Comparison of ENCODE assay signal across 7 mouse cellular contexts in genomic region chr6:99204780-99205586, GRCm38 (mm10).
DNase-seq lines count a peak whose midpoint lies in the region; ATAC-seq lines count a peak whose summit lies in the region.

No protein-coding gene starts in this region.

- H3K9ac ChIP-seq in midbrain, embryonic 12.5 days (replicated peaks), result no peak overlapping the region
- no peak overlapping the region for H3K9ac ChIP-seq in midbrain, embryonic 16.5 days (ENCODE audit: low read depth, low read length)
- peak overlapping the region; percentile 32; the same call in 1 of the 2 replicates for H3K9ac ChIP-seq in forebrain, embryonic 11.5 days (ENCODE audit: low read length)
- no peak overlapping the region for H3K9ac ChIP-seq in liver, embryonic 15.5 days

- H3K9me3 ChIP-seq in midbrain, embryonic 12.5 days, result no peaks in the 10 kb centered on the region
- H3K9me3 ChIP-seq in midbrain, embryonic 16.5 days (replicated peaks; ENCODE audit: control insufficient read depth, low read length, poor library complexity, severe bottlenecking), result no peaks in the 10 kb centered on the region
- H3K9me3 ChIP-seq in forebrain, embryonic 11.5 days (ENCODE audit: control insufficient read depth, low read length), result no peaks in the 10 kb centered on the region
- H3K9me3 ChIP-seq in liver, embryonic 15.5 days (replicated peaks), result no peaks in the 10 kb centered on the region

- no peak overlapping the region; the same call in 1 of the 2 replicates for H3K27ac ChIP-seq in midbrain, embryonic 12.5 days (replicated peaks)
- no peak overlapping the region for H3K27ac ChIP-seq in midbrain, embryonic 16.5 days (ENCODE audit: low read length)
- H3K27ac ChIP-seq in forebrain, embryonic 11.5 days (ENCODE audit: low read depth, low read length), result peak overlapping the region; percentile 76
- peak overlapping the region; percentile 62 for H3K27ac ChIP-seq in liver, embryonic 15.5 days (replicated peaks)

- DNase-seq in forebrain, embryonic 11.5 days (ENCODE audit: low spot score), result no peak
- no peak for DNase-seq in c-Kit-positive CD71-positive TER-119-positive erythroid progenitor cells, embryonic 14.5 days (ENCODE audit: low spot score)
- DNase-seq in ovary, postnatal 10 days (ENCODE audit: low spot score), result no peak
- no peak for DNase-seq in thymus, postnatal 0 days (ENCODE audit: low spot score)

- no peak for ATAC-seq in midbrain, embryonic 12.5 days (ENCODE audit: low FRiP score, low read depth)
- no peak for ATAC-seq in midbrain, embryonic 16.5 days
- ATAC-seq in forebrain, embryonic 11.5 days (replicated peaks; ENCODE audit: low FRiP score), result no peak
- ATAC-seq in liver, embryonic 15.5 days (ENCODE audit: insufficient read depth), result no peak

- H3K36me3 ChIP-seq in midbrain, embryonic 12.5 days, result no peaks in the 10 kb centered on the region
- H3K36me3 ChIP-seq in midbrain, embryonic 16.5 days (ENCODE audit: control insufficient read depth, insufficient read depth, low read length), result no peaks in the 10 kb centered on the region
- H3K36me3 ChIP-seq in forebrain, embryonic 11.5 days (ENCODE audit: control insufficient read depth, insufficient read depth, low read length), result no peaks in the 10 kb centered on the region
- no peaks in the 10 kb centered on the region for H3K36me3 ChIP-seq in liver, embryonic 15.5 days (replicated peaks)

- H3K4me3 ChIP-seq in midbrain, embryonic 12.5 days, result no peak overlapping the region
- no peak overlapping the region for H3K4me3 ChIP-seq in midbrain, embryonic 16.5 days (ENCODE audit: low read depth, low read length)
- H3K4me3 ChIP-seq in forebrain, embryonic 11.5 days (ENCODE audit: low read depth, low read length), result peak overlapping the region; percentile 7; the same call in 1 of the 2 replicates
- 0 out of 2 replicates have a peak overlapping the region, but pooled peaks have one; percentile 4 for H3K4me3 ChIP-seq in liver, embryonic 15.5 days (replicated peaks)

- peak overlapping the region; percentile 45 for H3K4me2 ChIP-seq in midbrain, embryonic 12.5 days (replicated peaks)
- no peak overlapping the region for H3K4me2 ChIP-seq in midbrain, embryonic 16.5 days (ENCODE audit: low read length)
- H3K4me2 ChIP-seq in forebrain, embryonic 11.5 days (ENCODE audit: low read depth, low read length, severe bottlenecking), result peak overlapping the region; percentile 49
- H3K4me2 ChIP-seq in liver, embryonic 15.5 days, result peak overlapping the region; percentile 41

- 6% methylated on average over 7 of the region's 7 CpGs for WGBS in midbrain, embryonic 12.5 days
- 20% methylated on average over 7 of the region's 7 CpGs for WGBS in midbrain, embryonic 16.5 days
- WGBS in forebrain, embryonic 11.5 days, result 4% methylated on average over 7 of the region's 7 CpGs
- WGBS in liver, embryonic 15.5 days (ENCODE audit: insufficient replicate concordance), result 7% methylated on average over 7 of the region's 7 CpGs

- peaks cover 73% of the 10 kb centered on the region for H3K4me1 ChIP-seq in midbrain, embryonic 12.5 days
- H3K4me1 ChIP-seq in midbrain, embryonic 16.5 days (ENCODE audit: control insufficient read depth, insufficient read depth, low read length), result peaks cover 39% of the 10 kb centered on the region
- H3K4me1 ChIP-seq in forebrain, embryonic 11.5 days (replicated peaks; ENCODE audit: control insufficient read depth, insufficient read depth, low read length), result peaks cover 39% of the 10 kb centered on the region
- peaks cover 57% of the 10 kb centered on the region for H3K4me1 ChIP-seq in liver, embryonic 15.5 days (replicated peaks)

- H3K27me3 ChIP-seq in midbrain, embryonic 12.5 days, result no peaks in the 10 kb centered on the region
- peaks cover 5% of the 10 kb centered on the region for H3K27me3 ChIP-seq in midbrain, embryonic 16.5 days (ENCODE audit: control insufficient read depth, insufficient read depth, low read depth, low read length)
- H3K27me3 ChIP-seq in forebrain, embryonic 11.5 days (ENCODE audit: control insufficient read depth, insufficient read depth, low read length), result no peaks in the 10 kb centered on the region
- 0 out of 2 replicates have a peak, but pooled peaks cover 6% of the 10 kb centered on the region for H3K27me3 ChIP-seq in liver, embryonic 15.5 days

Comparison
In these comparisons a context has a peak if more than half of its experiments do, and no peak if none do; other contexts are left out.
1. H3K27ac ChIP-seq: peak in forebrain, embryonic 11.5 days (single experiment) and liver, embryonic 15.5 days (single experiment); none in midbrain, embryonic 12.5 days (single experiment) and midbrain, embryonic 16.5 days (single experiment).
2. H3K4me3 ChIP-seq: peak in forebrain, embryonic 11.5 days (single experiment) and liver, embryonic 15.5 days (single experiment); none in midbrain, embryonic 12.5 days (single experiment) and midbrain, embryonic 16.5 days (single experiment).